Mouse (Mus musculus) MEL (cell line): Measurements from ENCODE around the gene Zfp511. TPM values are rescaled to one million over a fixed set of nuclear protein-coding genes. Genes with fewer than 3 reads are reported as not detected.

Experiments used
- DNase-seq: peaks from one replicate; pipeline ENCODE4 v3.0.0; 2011; ENCODE audit warnings: low read depth, low spot score
- H3K27ac ChIP-seq: 2 replicates; pipeline ENCODE4 v1.5.1; 2012; ENCODE audit warnings: low read depth, mild to moderate bottlenecking, control low read depth, low read length, moderate library complexity; ENCODE audit not compliant: control insufficient read depth
- H3K27me3 ChIP-seq, 2 experiments: fragments of 150-350 bp in 1 of 2; sonication (generic) in 1 of 2; 2 replicates each; pipeline ENCODE4 v1.6.1; 2012; ENCODE audit warnings: low read length in 2 of 2, mild to moderate bottlenecking in 2 of 2, improper control_type of control experiment in 1 of 2, moderate library complexity in 1 of 2; ENCODE audit not compliant: insufficient read depth in 2 of 2, control insufficient read depth in 1 of 2
- H3K36me3 ChIP-seq, 2 experiments: 2 replicates each; pipeline ENCODE4 v1.6.1; 2012 to 2014; ENCODE audit warnings: low read length in 2 of 2, improper control_type of control experiment in 1 of 2, inconsistent platforms in 1 of 2, mild to moderate bottlenecking in 1 of 2; ENCODE audit not compliant: insufficient read depth in 2 of 2, control insufficient read depth in 1 of 2
- H3K4me1 ChIP-seq, 2 experiments: fragments of 150-350 bp in 1 of 2; sonication (generic) in 1 of 2; 2 replicates each; pipeline ENCODE4 v1.6.1; 2012; ENCODE audit warnings: low read length in 2 of 2, improper control_type of control experiment in 1 of 2, mild to moderate bottlenecking in 1 of 2; ENCODE audit not compliant: insufficient read depth in 2 of 2, control insufficient read depth in 1 of 2
- H3K4me3 ChIP-seq, 2 experiments: fragments of 150-350 bp in 1 of 2; sonication (generic) in 1 of 2; 2 replicates each; pipeline ENCODE4 v1.5.1; 2012; ENCODE audit warnings: low read depth in 2 of 2, low read length in 2 of 2, mild to moderate bottlenecking in 2 of 2, moderate library complexity in 2 of 2, control low read depth in 1 of 2, improper control_type of control experiment in 1 of 2; ENCODE audit not compliant: control insufficient read depth in 1 of 2, insufficient read depth in 1 of 2
- H3K79me2 ChIP-seq: 2 replicates; pipeline ENCODE4 v1.6.1; 2012; ENCODE audit warnings: mild to moderate bottlenecking, low read length, moderate library complexity; ENCODE audit not compliant: control insufficient read depth, poor library complexity, insufficient read depth
- H3K9ac ChIP-seq: 2 replicates; pipeline ENCODE4 v1.6.1; 2012; ENCODE audit warnings: low read depth, mild to moderate bottlenecking, control low read depth, low read length, moderate library complexity; ENCODE audit not compliant: control insufficient read depth, poor library complexity, severe bottlenecking
- H3K9me3 ChIP-seq: fragments of 150-350 bp; sonication (generic); replicated peaks from 2 replicates; pipeline ENCODE4 v1.6.1; 2012; ENCODE audit warnings: mild to moderate bottlenecking, low read length, improper control_type of control experiment, moderate library complexity; ENCODE audit not compliant: insufficient read depth
- ELF1 ChIP-seq: IDR thresholded peaks from 2 replicates; pipeline ENCODE4 v1.6.1; 2014; ENCODE audit warnings: low read depth, mild to moderate bottlenecking, inconsistent platforms, low read length, improper control_type of control experiment, moderate library complexity
- EP300 ChIP-seq, 2 experiments: IDR thresholded peaks; 2 replicates each; pipeline ENCODE4 v1.6.1; 2011; ENCODE audit warnings: improper control_type of control experiment in 2 of 2, low read length in 2 of 2, low read depth in 1 of 2, mild to moderate bottlenecking in 1 of 2
- ETS1 ChIP-seq: IDR thresholded peaks from 2 replicates; pipeline ENCODE4 v1.6.1; 2012; ENCODE audit warnings: low read depth, mild to moderate bottlenecking, inconsistent platforms, low read length, improper control_type of control experiment, moderate library complexity
- GABPA ChIP-seq: IDR thresholded peaks from 2 replicates; pipeline ENCODE4 v1.6.1; 2012; ENCODE audit warnings: low read depth, mild to moderate bottlenecking, inconsistent platforms, low read length, improper control_type of control experiment, moderate library complexity
- HCFC1 ChIP-seq: IDR thresholded peaks from 2 replicates; pipeline ENCODE4 v1.6.1; 2012; ENCODE audit warnings: low read depth, mild to moderate bottlenecking, inconsistent platforms, low read length, improper control_type of control experiment, moderate library complexity
- KAT2A ChIP-seq: conservative IDR thresholded peaks from 2 replicates; pipeline ENCODE4 v1.6.1; 2012; ENCODE audit warnings: low read depth, low read length, improper control_type of control experiment, inconsistent platforms
- MAFK ChIP-seq: IDR thresholded peaks from 2 replicates; pipeline ENCODE4 v1.6.1; 2011; ENCODE audit warnings: low read depth, mild to moderate bottlenecking, low read length, improper control_type of control experiment, borderline replicate concordance
- MXI1 ChIP-seq: IDR thresholded peaks from 2 replicates; pipeline ENCODE4 v1.6.1; 2011; ENCODE audit warnings: mild to moderate bottlenecking, low read depth, low read length, improper control_type of control experiment
- MYC ChIP-seq: IDR thresholded peaks from 2 replicates; pipeline ENCODE4 v1.6.1; 2011; ENCODE audit warnings: low read depth, mild to moderate bottlenecking, low read length, improper control_type of control experiment, moderate library complexity
- NELFE ChIP-seq: IDR thresholded peaks from 2 replicates; pipeline ENCODE4 v1.6.1; 2011; ENCODE audit warnings: low read depth, low read length, improper control_type of control experiment
- POLR2AphosphoS5 ChIP-seq: IDR thresholded peaks from 2 replicates; pipeline ENCODE4 v1.6.1; 2012; ENCODE audit warnings: low read depth, borderline replicate concordance, mild to moderate bottlenecking, inconsistent platforms, low read length, moderate library complexity, mixed read lengths
- RAD21 ChIP-seq: IDR thresholded peaks from 2 replicates; pipeline ENCODE4 v1.6.1; 2011; ENCODE audit warnings: mild to moderate bottlenecking, low read depth, low read length, improper control_type of control experiment
- SIN3A ChIP-seq: IDR thresholded peaks from 2 replicates; pipeline ENCODE4 v1.6.1; 2012; ENCODE audit warnings: low read length, improper control_type of control experiment, inconsistent platforms
- SMC3 ChIP-seq: IDR thresholded peaks from 2 replicates; pipeline ENCODE4 v1.6.1; 2011; ENCODE audit warnings: low read depth, low read length, improper control_type of control experiment
- TAL1 ChIP-seq: IDR thresholded peaks from 2 replicates; pipeline ENCODE4 v1.6.1; 2012; ENCODE audit warnings: mild to moderate bottlenecking, inconsistent platforms, low read length, moderate library complexity, mixed read lengths
- TBP ChIP-seq: IDR thresholded peaks from 2 replicates; pipeline ENCODE4 v1.8.0; 2011; ENCODE audit warnings: low read depth, low read length, improper control_type of control experiment
- TCF12 ChIP-seq: IDR thresholded peaks from 2 replicates; pipeline ENCODE4 v1.6.1; 2014; ENCODE audit warnings: low read depth, mild to moderate bottlenecking, inconsistent platforms, low read length, improper control_type of control experiment, moderate library complexity
- UBTF ChIP-seq: IDR thresholded peaks from 2 replicates; pipeline ENCODE4 v1.6.1; 2012; ENCODE audit warnings: low read depth, mild to moderate bottlenecking, inconsistent platforms, low read length, improper control_type of control experiment, moderate library complexity, borderline replicate concordance; ENCODE audit not compliant: insufficient read depth
- USF2 ChIP-seq, 2 experiments: IDR thresholded peaks; 2 replicates each; pipeline ENCODE4 v1.6.1; 2011 to 2012; ENCODE audit warnings: improper control_type of control experiment in 2 of 2, low read length in 2 of 2, borderline replicate concordance in 1 of 2, inconsistent platforms in 1 of 2, low read depth in 1 of 2, mild to moderate bottlenecking in 1 of 2; ENCODE audit not compliant: insufficient read depth in 1 of 2
- ZMIZ1 ChIP-seq: IDR thresholded peaks from 2 replicates; pipeline ENCODE4 v1.6.1; 2012; ENCODE audit warnings: low read depth, mild to moderate bottlenecking, inconsistent platforms, low read length, improper control_type of control experiment, moderate library complexity
- polyA plus RNA-seq, 2 experiments: library from polyadenylated mRNA; stranded (reverse) in 1 of 2; unstranded in 1 of 2; fragments of >175 nt in 1 of 2; fragments of >200 nt in 1 of 2; gene quantifications; 2 replicates each; pipeline versions ENCODE4 v1.2.1 to v1.2.4; 2012; ENCODE audit warnings: low replicate concordance in 2 of 2, low read depth in 1 of 2; ENCODE audit not compliant: insufficient read length in 2 of 2, insufficient read depth in 1 of 2, missing spikeins in 1 of 2
- total RNA-seq: library from RNA; depleted of rRNA; stranded (reverse); fragments of 300-350 nt; gene quantifications from 2 replicates; pipeline ENCODE4 v1.2.3, GENCODE M21; 2012

Zfp511 gene
- total and polyA plus RNA-seq, 3 experiments, result 35.6 to 51.5 TPM; not detected in 1

- H3K9ac ChIP-seq, result no peak within 1 kb of the TSS
- TF ChIP-seq UBTF, result no peak
- no peak for TF ChIP-seq RAD21
- no peak for TF ChIP-seq ZMIZ1
- TF ChIP-seq GABPA, result no peak
- no peak for TF ChIP-seq TCF12
- no peak for TF ChIP-seq MAFK
- TF ChIP-seq KAT2A, result no peak
- no peak for TF ChIP-seq HCFC1
- no peak for TF ChIP-seq MYC
- TF ChIP-seq SIN3A, result no peak
- TF ChIP-seq NELFE, result no peak
- TF ChIP-seq MXI1, result no peak
- TF ChIP-seq EP300 (IDR thresholded peaks at IDR 0.05; ENCODE audit: low read depth in 1 of 2, low read length in 2 of 2), result no peak
- TF ChIP-seq TAL1, result no peak
- TF ChIP-seq ELF1, result no peak
- no peak for TF ChIP-seq TBP
- no peak for TF ChIP-seq SMC3
- TF ChIP-seq, all 39 proteins: peak for 0
- H3K4me3 ChIP-seq, result no peak within 1 kb of the TSS
- H3K27ac ChIP-seq, result no peak within 1 kb of the TSS
- DNase-seq, result no peak
- peaks cover 2 to 4% of the 10 kb centered on the region in 2 experiments; a peak in 2 of 4 replicates for H3K27me3 ChIP-seq
- no peaks in the 10 kb centered on the region for H3K9me3 ChIP-seq
- no peaks in the 10 kb centered on the region for H3K36me3 ChIP-seq
- H3K79me2 ChIP-seq, result no peaks in the 10 kb centered on the region
- H3K4me1 ChIP-seq, result no peaks in the 10 kb centered on the region
Measured at GRCm38 (mm10) chr7:140048361-140049114, 12.3 kb downstream of the Zfp511 start, which contains the start of gene Msx3. TSS of gene Msx3 (minus strand) at chr7:140049089.

- Histone ChIP-seq H3K9ac (no peak overlapping the region), H3K27ac (no peak overlapping the region), H3K27me3 (peaks cover 2 to 4% of the 10 kb centered on the region in 2 experiments; a peak in 3 of 4 replicates), H3K4me3 (no peak overlapping the region), H3K4me1 (no peaks in the 10 kb centered on the region), H3K36me3 (no peaks in the 10 kb centered on the region), H3K79me2 (no peaks in the 10 kb centered on the region), H3K9me3 (no peaks in the 10 kb centered on the region)
- TF ChIP-seq ELF1 (no peak), SIN3A (no peak), GABPA (no peak), ETS1 (no peak), USF2 (IDR thresholded peaks at IDR 0.05; ENCODE audit: borderline replicate concordance in 1 of 2, insufficient read depth in 1 of 2, low read depth in 1 of 2, low read length in 2 of 2) (no peak), RAD21 (no peak), TCF12 (no peak), POLR2AphosphoS5 (no peak)
- DNase-seq, result no peak
Measured at GRCm38 (mm10) chr7:140049115-140049689, 13.0 kb downstream of the Zfp511 start.
